In genomic region chr15:82337875-82338274, GRCm38 (mm10) we compare ENCODE assay signal across 8 mouse cellular contexts. TPM values are rescaled to one million over a fixed set of nuclear protein-coding genes. Genes with fewer than 3 reads are reported as not detected.
A peak's percentile ranks its signal among the peaks of the same experiment; 100 is the strongest.
DNase-seq lines count a peak whose midpoint lies in the region; ATAC-seq and TF ChIP-seq lines count a peak whose summit lies in the region.

No protein-coding gene starts in this region.

- H3K9me3 ChIP-seq in embryonic facial prominence, embryonic 12.5 days = no peaks in the 10 kb centered on the region
- H3K9me3 ChIP-seq in limb, embryonic 10.5 days (replicated peaks) = no peaks in the 10 kb centered on the region
- H3K9me3 ChIP-seq in neural tube, embryonic 14.5 days (ENCODE audit: control insufficient read depth, low read length) = no peaks in the 10 kb centered on the region

- peaks cover 24% of the 10 kb centered on the region for H3K36me3 ChIP-seq in embryonic facial prominence, embryonic 12.5 days
- peaks cover 29% of the 10 kb centered on the region for H3K36me3 ChIP-seq in limb, embryonic 10.5 days
- 0 out of 2 replicates have a peak, but pooled peaks cover 15% of the 10 kb centered on the region for H3K36me3 ChIP-seq in neural tube, embryonic 14.5 days (ENCODE audit: control insufficient read depth, insufficient read depth, low read length)

- no peak for DNase-seq in lung, adult 2 months
- DNase-seq in lung, adult 18-20 months = no peak
- DNase-seq in limb, embryonic 10.5 days (ENCODE audit: low spot score) = no peak
- no peak for DNase-seq in layer of hippocampus, adult 8-10 months (ENCODE audit: low spot score in 2 of 2)
- DNase-seq in layer of hippocampus, postnatal 25 days (ENCODE audit: extremely low spot score in 1 of 2, low spot score in 1 of 2) = no peak
- DNase-seq in embryo, embryonic 10 days (ENCODE audit: low spot score) = no peak

- no peak for TF ChIP-seq CTCF in lung, adult 2 months (IDR thresholded peaks at IDR 0.05; ENCODE audit: insufficient read depth, low read length)

- peak overlapping the region; percentile 90 for H3K4me3 ChIP-seq in lung, adult 2 months (replicated peaks; ENCODE audit: extremely low read depth, low read depth, low read length)
- peak overlapping the region; percentile 48 for H3K4me3 ChIP-seq in embryonic facial prominence, embryonic 12.5 days
- H3K4me3 ChIP-seq in limb, embryonic 10.5 days = peak overlapping the region; percentile 67
- peak overlapping the region; percentile 45 for H3K4me3 ChIP-seq in neural tube, embryonic 14.5 days (ENCODE audit: low read depth, low read length)

- H3K4me2 ChIP-seq in embryonic facial prominence, embryonic 12.5 days (replicated peaks) = peak overlapping the region; percentile 63
- H3K4me2 ChIP-seq in neural tube, embryonic 14.5 days (ENCODE audit: low read depth, low read length) = peak overlapping the region; percentile 57

- TF ChIP-seq POLR2A in lung, adult 2 months (IDR thresholded peaks at IDR 0.05; ENCODE audit: borderline replicate concordance, extremely low read depth, low read depth, low read length) = no peak

- H3K4me1 ChIP-seq in lung, adult 2 months (ENCODE audit: control insufficient read depth, insufficient read depth, low read length) = peaks cover 6% of the 10 kb centered on the region
- H3K4me1 ChIP-seq in embryonic facial prominence, embryonic 12.5 days = peaks cover 31% of the 10 kb centered on the region
- H3K4me1 ChIP-seq in limb, embryonic 10.5 days = peaks cover 54% of the 10 kb centered on the region
- peaks cover 18% of the 10 kb centered on the region; the same call in 1 of the 2 replicates for H3K4me1 ChIP-seq in neural tube, embryonic 14.5 days (ENCODE audit: control insufficient read depth, insufficient read depth, low read length)

- 0 out of 2 replicates have a peak overlapping the region, but pooled peaks have one; percentile 13 for H3K27ac ChIP-seq in embryonic facial prominence, embryonic 12.5 days
- peak overlapping the region; percentile 85; the same call in 1 of the 2 replicates for H3K27ac ChIP-seq in limb, embryonic 10.5 days
- no peak overlapping the region for H3K27ac ChIP-seq in neural tube, embryonic 14.5 days (ENCODE audit: low read depth, low read length)

- ATAC-seq in embryonic facial prominence, embryonic 12.5 days (ENCODE audit: insufficient number of reproducible peaks, insufficient read depth, low FRiP score, low TSS enrichment) = no peak
- ATAC-seq in neural tube, embryonic 14.5 days (ENCODE audit: low read depth) = no peak

- H3K27me3 ChIP-seq in embryonic facial prominence, embryonic 12.5 days = no peaks in the 10 kb centered on the region
- peaks cover 26% of the 10 kb centered on the region for H3K27me3 ChIP-seq in limb, embryonic 10.5 days (ENCODE audit: low read depth, poor library complexity, severe bottlenecking)
- H3K27me3 ChIP-seq in neural tube, embryonic 14.5 days (ENCODE audit: control insufficient read depth, insufficient read depth, low read length) = peaks cover 8% of the 10 kb centered on the region

- H3K9ac ChIP-seq in embryonic facial prominence, embryonic 12.5 days = peak overlapping the region; percentile 60; the same call in 1 of the 2 replicates
- peak overlapping the region; percentile 51; the same call in 1 of the 2 replicates for H3K9ac ChIP-seq in neural tube, embryonic 14.5 days (replicated peaks; ENCODE audit: low read depth, low read length)

- WGBS in lung, adult 2 months = 7% methylated on average over 4 of the region's 4 CpGs
- WGBS in embryonic facial prominence, embryonic 12.5 days = 36% methylated on average over 4 of the region's 4 CpGs
- 64% methylated on average over 4 of the region's 4 CpGs for WGBS in limb, embryonic 10.5 days
- 48% methylated on average over 4 of the region's 4 CpGs for WGBS in neural tube, embryonic 14.5 days

RNA-seq across cellular contexts. Expression of gene Naga, which starts 0.8 kb away (rescaled TPM):
- polyA plus RNA-seq in lung, adult 2 months (2012; rRNA removed) = 167 and 189 TPM in 2 replicates
- 36.8 and 38.1 TPM in 2 replicates for polyA plus RNA-seq in embryonic facial prominence, embryonic 12.5 days (2016; fragmentation: Nextera tagmentation; extraction: Ambion mirVana)
- 19.0 and 29.2 TPM in 2 replicates for polyA plus RNA-seq in limb, embryonic 10.5 days (2016; fragmentation: Nextera tagmentation; extraction: Ambion mirVana)
- 27.1 and 34.9 TPM in 2 replicates for polyA plus RNA-seq in neural tube, embryonic 14.5 days (2014; fragmentation: Nextera tagmentation; extraction: Ambion mirVana)
- 10 to 100 TPM; 33.0 to 56.7 (median 43.1) TPM for total RNA-seq in layer of hippocampus, adult 8-10 months (2022)
- total RNA-seq in layer of hippocampus, postnatal 25 days (2021) = 10 to 100 TPM; 33.1 to 36.7 TPM

RNA-seq across cellular contexts. Expression of gene Pheta2, which starts 0.9 kb away (rescaled TPM):
- polyA plus RNA-seq in lung, adult 2 months (2012; rRNA removed) = 1.8 and 2.4 TPM in 2 replicates
- polyA plus RNA-seq in embryonic facial prominence, embryonic 12.5 days (2016; fragmentation: Nextera tagmentation; extraction: Ambion mirVana) = 10.3 and 11.2 TPM in 2 replicates
- polyA plus RNA-seq in limb, embryonic 10.5 days (2016; fragmentation: Nextera tagmentation; extraction: Ambion mirVana) = 5.4 and 7.4 TPM in 2 replicates
- polyA plus RNA-seq in neural tube, embryonic 14.5 days (2014; fragmentation: Nextera tagmentation; extraction: Ambion mirVana) = 0.87 and 2.4 TPM in 2 replicates
- 1 to 10 TPM in 1 of 4 experiments, under 1 TPM in 3; 0.22 to 1.2 (median 0.32) TPM for total RNA-seq in layer of hippocampus, adult 8-10 months (2022)
- total RNA-seq in layer of hippocampus, postnatal 25 days (2021) = under 1 TPM; 0.66 to 0.92 TPM

RNA-seq across cellular contexts. Expression of gene Smdt1, which starts 0.9 kb away (rescaled TPM):
- 189 and 202 TPM in 2 replicates for polyA plus RNA-seq in lung, adult 2 months (2012; rRNA removed)
- polyA plus RNA-seq in embryonic facial prominence, embryonic 12.5 days (2016; fragmentation: Nextera tagmentation; extraction: Ambion mirVana) = 227 and 245 TPM in 2 replicates
- polyA plus RNA-seq in limb, embryonic 10.5 days (2016; fragmentation: Nextera tagmentation; extraction: Ambion mirVana) = 211 and 212 TPM in 2 replicates
- polyA plus RNA-seq in neural tube, embryonic 14.5 days (2014; fragmentation: Nextera tagmentation; extraction: Ambion mirVana) = 351 and 392 TPM in 2 replicates
- total RNA-seq in layer of hippocampus, adult 8-10 months (2022) = 100 to 1,000 TPM; 123 to 145 (median 138) TPM
- total RNA-seq in layer of hippocampus, postnatal 25 days (2021) = 100 to 1,000 TPM; 139 to 150 TPM

RNA-seq across cellular contexts. Expression of gene Ndufa6, which starts 16.2 kb away (rescaled TPM):
- 183 and 193 TPM in 2 replicates for polyA plus RNA-seq in lung, adult 2 months (2012; rRNA removed)
- polyA plus RNA-seq in embryonic facial prominence, embryonic 12.5 days (2016; fragmentation: Nextera tagmentation; extraction: Ambion mirVana) = 281 and 295 TPM in 2 replicates
- 243 and 262 TPM in 2 replicates for polyA plus RNA-seq in limb, embryonic 10.5 days (2016; fragmentation: Nextera tagmentation; extraction: Ambion mirVana)
- 391 and 432 TPM in 2 replicates for polyA plus RNA-seq in neural tube, embryonic 14.5 days (2014; fragmentation: Nextera tagmentation; extraction: Ambion mirVana)
- 100 to 1,000 TPM; 177 to 207 (median 191) TPM for total RNA-seq in layer of hippocampus, adult 8-10 months (2022)
- 100 to 1,000 TPM; 202 to 220 TPM for total RNA-seq in layer of hippocampus, postnatal 25 days (2021)

RNA-seq across cellular contexts. Expression of gene Wbp2nl, which starts 39.1 kb away (rescaled TPM):
- not detected in 2 replicates for polyA plus RNA-seq in lung, adult 2 months (2012; rRNA removed)
- 0.12 TPM in 1 of 2 replicates, not detected in the other for polyA plus RNA-seq in embryonic facial prominence, embryonic 12.5 days (2016; fragmentation: Nextera tagmentation; extraction: Ambion mirVana)
- 0.16 and 0.38 TPM in 2 replicates for polyA plus RNA-seq in limb, embryonic 10.5 days (2016; fragmentation: Nextera tagmentation; extraction: Ambion mirVana)
- 0.28 TPM in 1 of 2 replicates, not detected in the other for polyA plus RNA-seq in neural tube, embryonic 14.5 days (2014; fragmentation: Nextera tagmentation; extraction: Ambion mirVana)
- total RNA-seq in layer of hippocampus, adult 8-10 months (2022) = not detected
- not detected for total RNA-seq in layer of hippocampus, postnatal 25 days (2021)
